Mouse (Mus musculus): ENCODE data around the gene Alkbh5. TPM values are rescaled to one million over a fixed set of nuclear protein-coding genes. Genes with fewer than 3 reads are reported as not detected.

The Alkbh5 gene
- 3.8 TPM for polyA plus RNA-seq (2017; shearing (Covaris generic))

DNA sequence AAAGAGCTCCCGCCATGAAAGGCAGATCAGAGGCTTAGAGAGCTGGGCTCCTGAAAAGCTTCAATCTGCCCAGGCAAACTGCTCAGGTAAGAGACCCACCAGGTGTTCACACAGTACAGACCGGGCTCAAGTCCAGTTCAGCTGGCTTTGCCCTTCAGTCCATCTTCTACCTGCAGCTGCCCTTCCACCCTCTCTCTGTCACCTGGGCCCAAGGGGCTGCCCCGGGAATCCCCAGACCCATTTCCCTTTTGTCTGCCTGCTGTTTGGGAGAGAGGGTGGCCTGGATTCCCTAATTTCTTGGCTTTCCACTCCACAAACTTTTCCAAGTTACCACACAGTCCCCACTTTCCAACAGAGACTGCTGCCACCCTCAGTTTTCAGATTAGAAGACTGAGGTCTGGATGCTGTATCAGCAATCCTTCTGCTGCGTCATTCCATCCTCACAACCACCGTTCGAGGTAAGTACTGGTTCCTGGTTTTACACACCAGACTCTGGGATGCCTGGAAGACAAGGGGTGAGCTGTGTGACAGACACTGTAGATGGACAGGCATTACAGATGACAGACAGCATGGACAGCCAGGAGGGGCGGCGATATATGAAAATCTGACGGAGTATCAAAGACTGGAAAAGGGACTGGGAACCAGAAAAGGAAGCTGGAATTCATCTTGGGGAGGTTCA lies at the start of gene Alkbh5:
Gene Alkbh5 (plus strand): TSS at position 202 of the 679 bp plus-strand sequence.

Other genes with a start within 250 kb of the Alkbh5 start
- 70.4 TPM for gene Tom1l2, start 183.5 kb upstream of the Alkbh5 start, polyA plus RNA-seq (2017; shearing (Covaris generic))
- 0.68 TPM for gene Drc3, start 183.1 kb upstream of the Alkbh5 start, polyA plus RNA-seq (2017; shearing (Covaris generic))
- gene Gid4, start 119.2 kb upstream of the Alkbh5 start, polyA plus RNA-seq (2017; shearing (Covaris generic)) = 5.8 TPM
- 49.0 TPM for gene Atpaf2, start 117.9 kb upstream of the Alkbh5 start, polyA plus RNA-seq (2017; shearing (Covaris generic))
- gene Drg2, start 81.8 kb upstream of the Alkbh5 start, polyA plus RNA-seq (2017; shearing (Covaris generic)) = 72.4 TPM
- 0.05 TPM for gene Myo15, start 67.0 kb upstream of the Alkbh5 start, polyA plus RNA-seq (2017; shearing (Covaris generic))
- 17.1 TPM for gene Llgl1, start 163.3 kb downstream of the Alkbh5 start, polyA plus RNA-seq (2017; shearing (Covaris generic))
- gene Flii, start 190.9 kb downstream of the Alkbh5 start, polyA plus RNA-seq (2017; shearing (Covaris generic)) = 178 TPM
- gene Mief2, start 192.0 kb downstream of the Alkbh5 start, polyA plus RNA-seq (2017; shearing (Covaris generic)) = 21.5 TPM
- 22.4 TPM for gene Top3a, start 241.0 kb downstream of the Alkbh5 start, polyA plus RNA-seq (2017; shearing (Covaris generic))
- gene Smcr8, start 241.1 kb downstream of the Alkbh5 start, polyA plus RNA-seq (2017; shearing (Covaris generic)) = 13.4 TPM